Mouse (Mus musculus) MN1 (cell line): ENCODE data around the gene Acrbp.

Experiments used
- DNase-seq: peaks from one replicate; pipeline ENCODE4 v3.0.0-alpha.2; 2016; ENCODE audit warnings: low spot score

Acrbp gene

GRCm38 (mm10) chr6:125071170-125071895 lies 21.8 kb downstream of the Acrbp start:
- peak; percentile 72 for DNase-seq

- DNase-seq: peak; percentile 84
Observed at GRCm38 (mm10) chr6:125071896-125072279, 22.4 kb downstream of the Acrbp start.

GRCm38 (mm10) chr6:125073825-125074224 lies 24.3 kb downstream of the Acrbp start:
- DNase-seq: no peak

GRCm38 (mm10) chr6:125081394-125081793 lies 31.9 kb downstream of the Acrbp start:
- no peak for DNase-seq

- DNase-seq: no peak
Observed at GRCm38 (mm10) chr6:125081797-125082560, 32.5 kb downstream of the Acrbp start.

- no peak for DNase-seq
Observed at GRCm38 (mm10) chr6:125082801-125083386, 33.4 kb downstream of the Acrbp start.

GRCm38 (mm10) chr6:125084424-125084823 lies 34.9 kb downstream of the Acrbp start:
- DNase-seq: peak; percentile 83

- no peak for DNase-seq
Observed at GRCm38 (mm10) chr6:125087937-125088336, 38.4 kb downstream of the Acrbp start.

- DNase-seq: peak; percentile 95
Observed at GRCm38 (mm10) chr6:125088561-125089321, 39.3 kb downstream of the Acrbp start.

- DNase-seq: peak; percentile 89
Observed at GRCm38 (mm10) chr6:125089521-125090321, 40.2 kb downstream of the Acrbp start.

- peak; percentile 34 for DNase-seq
Observed at GRCm38 (mm10) chr6:125090341-125091085, 41.0 kb downstream of the Acrbp start.

- no peak for DNase-seq
Observed at GRCm38 (mm10) chr6:125092372-125092771, 42.9 kb downstream of the Acrbp start.

GRCm38 (mm10) chr6:125094843-125095242 lies 45.4 kb downstream of the Acrbp start:
- DNase-seq: no peak

GRCm38 (mm10) chr6:125095391-125096278 lies 46.1 kb downstream of the Acrbp start, which contains the start of gene Chd4:
TSS of gene Chd4 (plus strand) at chr6:125095981.
- peak; percentile 74 for DNase-seq

GRCm38 (mm10) chr6:125096279-125096596 lies 46.7 kb downstream of the Acrbp start:
- no peak for DNase-seq

GRCm38 (mm10) chr6:125096597-125097345 lies 47.3 kb downstream of the Acrbp start:
- peak; percentile 49 for DNase-seq

GRCm38 (mm10) chr6:125097346-125097689 lies 47.8 kb downstream of the Acrbp start:
- peak; percentile 23 for DNase-seq

GRCm38 (mm10) chr6:125097951-125098350 lies 48.5 kb downstream of the Acrbp start:
- DNase-seq: no peak

- no peak for DNase-seq
Observed at GRCm38 (mm10) chr6:125098513-125098912, 49.0 kb downstream of the Acrbp start.
